Mouse (Mus musculus): Measurements from ENCODE around the gene Crtac1. TPM values are rescaled to one million over a fixed set of nuclear protein-coding genes. Genes with fewer than 3 reads are reported as not detected.

Crtac1 gene
- polyA plus RNA-seq, 1 experiment = not detected

DNA sequence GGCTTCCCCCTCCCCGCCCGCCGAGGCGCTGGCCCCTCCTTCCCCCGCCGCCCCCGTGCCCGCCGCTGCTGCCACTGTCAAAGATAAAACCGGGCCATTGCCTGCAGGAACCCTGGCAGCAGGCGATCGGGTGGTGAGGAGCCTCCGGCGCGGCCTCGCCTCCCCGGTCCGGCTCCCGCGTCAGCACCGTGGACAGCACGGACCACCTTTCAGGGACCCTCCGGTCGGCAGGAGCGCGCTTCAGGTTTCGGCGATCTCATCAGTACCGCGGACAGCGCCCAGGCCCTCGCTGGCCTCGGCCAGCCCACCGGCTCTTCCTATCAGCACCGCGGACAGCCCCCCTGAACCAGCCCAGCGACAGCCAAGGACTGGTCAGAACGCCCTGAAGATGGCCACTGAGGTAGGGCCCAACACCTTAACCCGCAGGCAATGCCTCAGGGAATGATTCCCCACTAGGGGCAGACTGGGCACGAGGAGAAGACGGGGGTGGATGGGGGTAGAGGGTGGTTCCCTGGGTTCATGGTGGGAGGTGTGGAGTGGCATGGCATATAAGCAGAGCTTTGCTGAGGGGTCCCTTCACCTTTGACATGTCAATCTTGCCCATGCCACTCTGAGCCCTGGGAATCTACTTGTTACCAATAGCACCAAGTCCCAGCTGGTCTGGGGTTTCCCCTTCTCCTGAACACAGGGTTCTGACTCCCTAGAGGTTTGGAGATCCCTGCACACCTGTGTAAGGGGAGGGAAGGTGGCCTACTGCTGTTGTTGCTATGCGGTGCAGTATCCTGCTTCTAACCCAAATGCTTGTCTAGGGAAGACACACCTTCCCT lies 175.6 kb downstream of the Crtac1 start:
- no peak overlapping the region for H3K4me3 ChIP-seq (ENCODE audit: insufficient read depth, low read length)
- H3K4me1 ChIP-seq (ENCODE audit: control insufficient read depth, insufficient read depth, low read length) = no peaks in the 10 kb centered on the region
- TF ChIP-seq CTCF (IDR thresholded peaks at IDR 0.05; ENCODE audit: borderline replicate concordance, insufficient read depth, low read length) (no peak), POLR2A (IDR thresholded peaks at IDR 0.05; ENCODE audit: low read depth, low read length) (no peak)
- no peak overlapping the region for H3K27ac ChIP-seq (ENCODE audit: insufficient read depth, low read length)

DNA sequence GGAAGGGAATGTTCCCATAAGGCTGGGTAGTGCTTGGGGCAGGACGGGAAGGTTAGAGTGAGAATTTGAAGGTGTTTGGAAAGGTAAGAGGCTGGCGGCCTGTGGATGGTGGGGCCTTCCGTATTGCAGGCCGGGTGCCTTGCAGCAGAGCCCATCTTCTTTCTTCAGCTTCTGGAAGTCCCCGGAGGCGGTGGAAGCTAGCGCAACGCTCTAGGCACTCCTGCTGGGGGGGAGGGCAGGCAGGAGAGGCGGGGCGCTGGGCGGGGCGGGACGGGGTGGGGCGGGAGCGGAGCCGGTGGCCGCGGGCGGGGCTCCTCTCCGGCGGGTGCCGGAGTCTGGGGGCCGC lies 176.2 kb downstream of the Crtac1 start:
- H3K4me3 ChIP-seq (ENCODE audit: insufficient read depth, low read length) = no peak overlapping the region
- no peak overlapping the region for H3K27ac ChIP-seq (ENCODE audit: insufficient read depth, low read length)
- TF ChIP-seq POLR2A (IDR thresholded peaks at IDR 0.05; ENCODE audit: low read depth, low read length) (no peak), CTCF (IDR thresholded peaks at IDR 0.05; ENCODE audit: borderline replicate concordance, insufficient read depth, low read length) (no peak)
- H3K4me1 ChIP-seq (ENCODE audit: control insufficient read depth, insufficient read depth, low read length) = no peaks in the 10 kb centered on the region

DNA sequence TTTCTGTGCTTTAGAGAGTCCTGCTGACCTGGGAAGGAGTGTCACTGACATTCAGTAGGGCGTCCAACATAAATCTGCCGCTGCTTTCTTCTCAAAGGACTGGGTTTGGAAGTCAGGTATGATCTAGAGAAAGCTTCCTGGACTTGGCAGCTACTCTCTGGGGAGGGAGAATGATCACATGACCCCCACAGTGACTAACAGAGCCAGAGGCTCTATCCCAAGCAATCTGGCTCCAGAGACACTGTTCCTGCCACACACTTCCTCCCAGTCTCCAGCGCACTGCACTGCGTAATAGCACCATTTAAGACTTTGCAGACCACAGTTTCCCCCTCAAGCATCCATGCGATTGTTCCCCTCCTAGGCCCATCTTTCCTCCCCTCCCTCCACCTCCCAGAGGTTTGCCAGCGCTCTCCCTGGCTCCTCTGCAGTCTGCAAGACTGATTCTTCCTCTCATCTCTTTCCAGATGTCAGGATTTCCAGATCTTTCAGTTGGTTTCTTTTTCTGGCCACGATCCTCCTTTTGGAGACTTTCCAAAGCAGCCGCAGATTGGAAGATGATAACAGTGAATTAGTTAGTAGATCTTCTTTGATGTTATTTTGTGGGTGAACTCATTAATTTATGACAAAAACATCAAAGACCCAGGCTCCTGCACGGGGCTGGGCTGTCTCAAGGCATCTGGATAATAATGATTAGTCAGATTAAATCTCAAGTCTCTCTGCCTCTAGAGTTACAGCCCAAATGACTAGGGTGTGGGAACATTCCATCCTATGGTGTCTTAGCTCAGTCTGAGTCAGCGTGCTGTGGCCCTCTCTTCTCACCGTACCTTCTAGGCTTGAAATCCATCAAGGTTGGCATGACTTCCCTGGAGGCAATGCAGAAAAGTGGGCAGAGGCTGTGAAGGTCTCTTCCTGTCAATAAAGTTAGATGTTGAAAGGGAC lies 181.3 kb downstream of the Crtac1 start:
- Histone ChIP-seq H3K4me1 (ENCODE audit: control insufficient read depth, insufficient read depth, low read length) (no peaks in the 10 kb centered on the region), H3K4me3 (ENCODE audit: insufficient read depth, low read length) (no peak overlapping the region), H3K27ac (ENCODE audit: insufficient read depth, low read length) (no peak overlapping the region)
- TF ChIP-seq CTCF (IDR thresholded peaks at IDR 0.05; ENCODE audit: borderline replicate concordance, insufficient read depth, low read length) = no peak
- TF ChIP-seq POLR2A (IDR thresholded peaks at IDR 0.05; ENCODE audit: low read depth, low read length) = no peak

DNA sequence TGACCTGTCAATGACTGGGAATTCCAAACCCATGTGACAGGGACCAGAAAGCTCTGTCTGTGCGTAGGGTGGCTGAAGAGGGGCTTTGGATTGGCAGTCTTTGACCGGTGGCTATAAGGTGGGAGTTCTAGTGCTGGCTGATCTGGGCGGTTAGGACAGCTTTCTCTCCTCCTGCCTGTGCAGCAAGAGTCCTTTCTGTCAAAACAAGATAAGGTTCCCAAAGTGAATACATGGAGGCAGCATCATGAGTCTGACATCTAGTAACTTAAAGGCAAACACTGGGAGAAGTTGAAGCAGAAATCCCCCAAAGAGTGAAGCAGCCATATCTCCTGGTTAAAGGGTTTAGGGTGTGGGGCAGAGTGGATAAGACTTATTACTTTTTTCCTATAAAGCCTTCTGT lies 184.1 kb downstream of the Crtac1 start, which contains the start of gene Golga7b:
Gene Golga7b, plus strand, starts transcription at position 56 of the 400 bp plus-strand sequence.
- no peak for TF ChIP-seq POLR2A (IDR thresholded peaks at IDR 0.05; ENCODE audit: low read depth, low read length)
- no peak for TF ChIP-seq CTCF (IDR thresholded peaks at IDR 0.05; ENCODE audit: borderline replicate concordance, insufficient read depth, low read length)
- Histone ChIP-seq H3K4me3 (ENCODE audit: insufficient read depth, low read length) (no peak within 1 kb of the TSS), H3K4me1 (ENCODE audit: control insufficient read depth, insufficient read depth, low read length) (no peaks in the 10 kb centered on the region), H3K27ac (ENCODE audit: insufficient read depth, low read length) (no peak within 1 kb of the TSS)

DNA sequence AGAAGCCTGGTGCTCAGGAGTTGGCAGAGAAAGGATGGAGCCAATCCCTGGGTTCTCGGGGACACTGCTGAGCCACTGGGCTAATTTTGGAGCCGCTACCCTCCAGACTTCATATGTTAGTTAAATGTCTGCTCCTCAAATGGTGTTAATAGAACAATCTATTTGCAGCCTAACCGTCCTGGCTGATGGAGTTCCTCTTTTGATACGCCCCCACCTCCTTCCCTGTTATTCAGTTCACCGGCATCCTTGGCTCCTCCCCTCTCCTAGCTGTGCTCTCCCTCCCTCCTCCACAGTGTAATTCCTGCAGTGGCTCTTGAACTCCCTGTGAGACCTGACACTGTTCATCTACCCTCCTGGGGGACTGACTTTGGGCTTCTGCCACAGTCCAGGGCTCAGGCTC lies 185.0 kb downstream of the Crtac1 start:
- TF ChIP-seq CTCF (IDR thresholded peaks at IDR 0.05; ENCODE audit: borderline replicate concordance, insufficient read depth, low read length) (no peak), POLR2A (IDR thresholded peaks at IDR 0.05; ENCODE audit: low read depth, low read length) (no peak)
- no peaks in the 10 kb centered on the region for H3K4me1 ChIP-seq (ENCODE audit: control insufficient read depth, insufficient read depth, low read length)
- H3K27ac ChIP-seq (ENCODE audit: insufficient read depth, low read length) = no peak overlapping the region
- H3K4me3 ChIP-seq (ENCODE audit: insufficient read depth, low read length) = no peak overlapping the region

DNA sequence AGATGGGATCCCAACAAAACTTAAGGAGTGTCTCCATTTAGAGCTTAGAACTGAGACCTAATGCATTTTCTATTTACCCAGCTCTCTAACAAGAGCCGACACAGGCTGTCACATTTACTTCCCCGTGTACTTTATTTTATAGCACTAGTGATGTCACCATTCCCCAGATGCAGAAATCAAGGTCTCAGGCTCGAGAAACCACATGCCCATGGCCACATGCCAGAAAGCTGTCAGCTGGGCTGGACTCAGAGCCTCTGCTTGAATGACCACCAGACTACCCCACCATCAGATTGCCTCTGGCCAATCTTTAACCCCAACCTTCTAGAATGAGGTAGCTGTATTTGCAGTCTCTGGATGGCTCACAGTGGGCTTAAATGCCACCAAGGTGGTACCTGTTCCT lies 188.2 kb downstream of the Crtac1 start:
- Histone ChIP-seq H3K4me1 (ENCODE audit: control insufficient read depth, insufficient read depth, low read length) (no peaks in the 10 kb centered on the region), H3K27ac (ENCODE audit: insufficient read depth, low read length) (no peak overlapping the region), H3K4me3 (ENCODE audit: insufficient read depth, low read length) (no peak overlapping the region)
- TF ChIP-seq CTCF (IDR thresholded peaks at IDR 0.05; ENCODE audit: borderline replicate concordance, insufficient read depth, low read length) (no peak), POLR2A (IDR thresholded peaks at IDR 0.05; ENCODE audit: low read depth, low read length) (no peak)

DNA sequence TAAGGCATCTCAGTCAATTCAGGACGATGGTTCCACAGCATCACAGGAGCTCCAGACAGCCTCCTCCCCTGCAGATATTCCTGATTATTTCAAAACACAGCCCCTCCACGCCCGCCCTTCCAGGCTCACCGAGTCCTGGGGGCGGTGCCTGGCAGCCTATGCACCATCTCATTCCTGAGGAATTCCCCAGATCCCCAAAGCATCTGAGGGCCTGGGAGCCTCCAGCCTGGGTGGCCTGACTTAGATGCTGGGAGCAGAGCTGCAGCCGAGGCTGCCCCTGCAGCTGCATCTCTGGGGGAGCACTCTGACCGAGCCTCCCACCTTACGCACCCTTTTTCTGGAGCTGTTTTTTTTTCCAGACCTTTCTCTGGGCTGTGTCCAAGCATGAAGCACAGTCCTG lies 190.7 kb downstream of the Crtac1 start:
- Histone ChIP-seq H3K4me3 (ENCODE audit: insufficient read depth, low read length) (no peak overlapping the region), H3K27ac (ENCODE audit: insufficient read depth, low read length) (no peak overlapping the region), H3K4me1 (ENCODE audit: control insufficient read depth, insufficient read depth, low read length) (no peaks in the 10 kb centered on the region)
- no peak for TF ChIP-seq CTCF (IDR thresholded peaks at IDR 0.05; ENCODE audit: borderline replicate concordance, insufficient read depth, low read length)
- TF ChIP-seq POLR2A (IDR thresholded peaks at IDR 0.05; ENCODE audit: low read depth, low read length) = no peak

DNA sequence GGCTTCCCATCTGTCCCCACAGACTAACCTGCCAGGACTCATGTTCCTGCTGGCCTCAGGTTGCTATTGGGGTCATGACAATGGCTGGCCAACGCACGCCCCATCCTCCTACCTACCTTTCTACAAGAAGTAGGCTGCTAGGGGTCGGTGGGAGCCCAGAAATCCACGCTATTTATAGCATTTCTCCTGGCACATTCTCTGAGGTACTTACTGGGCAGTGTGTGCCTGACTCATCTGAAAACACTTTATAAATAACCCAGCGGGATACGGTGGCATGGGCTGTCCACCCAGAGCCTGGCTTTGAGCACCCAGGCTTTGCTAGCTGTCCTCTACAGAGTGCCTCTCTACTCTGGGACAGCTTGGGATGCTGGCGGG lies 193.3 kb downstream of the Crtac1 start:
- Histone ChIP-seq H3K27ac (ENCODE audit: insufficient read depth, low read length) (no peak overlapping the region), H3K4me3 (ENCODE audit: insufficient read depth, low read length) (no peak overlapping the region), H3K4me1 (ENCODE audit: control insufficient read depth, insufficient read depth, low read length) (no peaks in the 10 kb centered on the region)
- no peak for TF ChIP-seq CTCF (IDR thresholded peaks at IDR 0.05; ENCODE audit: borderline replicate concordance, insufficient read depth, low read length)
- TF ChIP-seq POLR2A (IDR thresholded peaks at IDR 0.05; ENCODE audit: low read depth, low read length) = no peak

DNA sequence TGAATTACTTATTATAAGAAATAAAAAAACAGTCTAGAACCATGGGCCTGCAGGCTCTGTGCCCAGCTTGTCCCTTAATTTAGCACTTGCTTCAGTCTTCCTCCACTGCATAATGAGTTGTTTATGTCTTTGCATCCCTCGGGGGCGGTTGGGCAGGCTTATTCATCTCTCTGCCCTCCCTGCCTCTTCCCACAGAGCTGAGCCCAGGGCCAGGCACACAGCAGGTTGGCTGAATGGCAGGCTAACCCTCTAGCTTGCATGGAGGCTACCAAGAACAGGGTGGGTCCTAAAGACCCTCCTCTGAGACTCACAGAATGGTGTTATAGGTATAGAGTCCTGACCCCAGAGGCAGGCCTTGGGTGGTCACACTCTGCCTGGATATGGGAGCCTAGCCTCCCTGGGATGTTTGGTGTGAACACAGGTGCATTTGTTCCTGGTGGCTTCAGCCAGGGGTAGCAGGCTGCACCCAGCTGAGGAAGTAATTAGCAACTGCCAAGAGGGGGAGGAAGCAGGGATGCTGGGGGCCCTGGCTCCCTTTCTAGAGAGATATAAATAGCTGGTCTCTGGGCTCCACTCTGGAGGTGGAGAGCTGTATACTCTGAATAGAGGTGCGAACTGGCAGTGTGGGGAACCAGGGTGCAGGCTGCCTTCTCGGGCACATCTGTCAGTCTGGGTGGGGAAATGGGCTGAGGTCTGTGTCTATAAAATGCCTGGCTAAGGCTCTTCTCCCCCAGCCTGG lies 193.8 kb downstream of the Crtac1 start:
- no peaks in the 10 kb centered on the region for H3K4me1 ChIP-seq (ENCODE audit: control insufficient read depth, insufficient read depth, low read length)
- TF ChIP-seq POLR2A (IDR thresholded peaks at IDR 0.05; ENCODE audit: low read depth, low read length) = no peak
- TF ChIP-seq CTCF (IDR thresholded peaks at IDR 0.05; ENCODE audit: borderline replicate concordance, insufficient read depth, low read length) = no peak
- H3K27ac ChIP-seq (ENCODE audit: insufficient read depth, low read length) = no peak overlapping the region
- H3K4me3 ChIP-seq (ENCODE audit: insufficient read depth, low read length) = no peak overlapping the region

Other genes with a start within 250 kb of the Crtac1 start
- not detected in 2 replicates for gene Sfrp5, start 229.5 kb downstream of the Crtac1 start, polyA plus RNA-seq (2011; ENCODE audit: insufficient read length, low read depth, missing spikeins)
- gene Golga7b, start 184.2 kb downstream of the Crtac1 start, polyA plus RNA-seq (2011; ENCODE audit: insufficient read length, low read depth, missing spikeins) = not detected in 2 replicates
- gene R3hcc1l, start 87.0 kb upstream of the Crtac1 start, polyA plus RNA-seq (2011; ENCODE audit: insufficient read length, low read depth, missing spikeins) = 21.1 and 31.8 TPM in 2 replicates
- 13.3 and 33.0 TPM in 2 replicates for gene Loxl4, start 181.0 kb upstream of the Crtac1 start, polyA plus RNA-seq (2011; ENCODE audit: insufficient read length, low read depth, missing spikeins)

Data from embryonic fibroblast, embryonic 13.5 days (primary cell).